Mouse (Mus musculus) limb, embryonic 10.5 days (tissue): ENCODE measurements around the gene Dhx40. TPM values are rescaled to one million over a fixed set of nuclear protein-coding genes. Genes with fewer than 3 reads are reported as not detected.
A peak's percentile ranks its signal among the peaks of the same experiment; 100 is the strongest.
"Not testable (repeated sequence)": the region's sequence is repeated elsewhere in the genome, so short reads cannot be mapped to it uniquely, and the experiment has no call there.

ENCODE experiments used
- DNase-seq: peaks from one replicate; pipeline ENCODE4 v3.0.0-alpha.2; 2017; ENCODE audit warnings: low spot score
- H3K27ac ChIP-seq: fragments of 300-500 bp; sonication (generic); 2 replicates; pipeline ENCODE4 v1.5.1; 2016; ENCODE audit warnings: mild to moderate bottlenecking
- H3K27me3 ChIP-seq: fragments of 300-500 bp; sonication (generic); 2 replicates; pipeline ENCODE4 v1.6.1; 2016; ENCODE audit warnings: low read depth, mild to moderate bottlenecking; ENCODE audit not compliant: poor library complexity, severe bottlenecking
- H3K36me3 ChIP-seq: fragments of 300-500 bp; sonication (generic); 2 replicates; pipeline ENCODE4 v1.6.1; 2016; ENCODE audit warnings: mild to moderate bottlenecking, moderate library complexity
- H3K4me1 ChIP-seq: fragments of 300-500 bp; sonication (generic); 2 replicates; pipeline ENCODE4 v1.6.1; 2016
- H3K4me3 ChIP-seq: fragments of 300-500 bp; sonication (generic); 2 replicates; pipeline ENCODE4 v1.5.1; 2016; ENCODE audit warnings: mild to moderate bottlenecking, moderate library complexity
- H3K9me3 ChIP-seq: fragments of 300-500 bp; sonication (generic); replicated peaks from 2 replicates; pipeline ENCODE4 v1.6.1; 2016; ENCODE audit warnings: mild to moderate bottlenecking
- WGBS: fragments of 180-500 bp; shearing (Covaris S2); methylation state at CpG from one replicate; pipeline ENCODE4 v1.1.7; 2016; 5-methylcytosine and 5-hydroxymethylcytosine counted together
- polyA plus RNA-seq: library from polyadenylated mRNA; unstranded; fragments of >200 nt; fragmentation: Nextera tagmentation; extraction: Ambion mirVana; gene quantifications from 2 replicates; pipeline ENCODE4 v1.2.1, GENCODE M21; 2016

Dhx40 gene
- polyA plus RNA-seq, 1 experiment from 2014 or later = 36.1 TPM

GRCm38 (mm10) chr11:86810572-86811325 is 3.2 kb upstream of the Dhx40 start:
- Histone ChIP-seq H3K4me1 (peaks cover 4% of the 10 kb centered on the region; the same call in 1 of the 2 replicates), H3K36me3 (peaks cover 7% of the 10 kb centered on the region), H3K27ac (no peak overlapping the region), H3K27me3 (no peaks in the 10 kb centered on the region), H3K9me3 (no peaks in the 10 kb centered on the region), H3K4me3 (no peak overlapping the region)
- WGBS = 87% methylated on average over 2 of the region's 2 CpGs
- no peak for DNase-seq

GRCm38 (mm10) chr11:86809828-86810227 is 2.3 kb upstream of the Dhx40 start:
- H3K27ac ChIP-seq = no peak overlapping the region
- WGBS = 71% methylated on average over 4 of the region's 4 CpGs
- H3K4me1 ChIP-seq = peaks cover 4% of the 10 kb centered on the region; the same call in 1 of the 2 replicates
- no peaks in the 10 kb centered on the region for H3K27me3 ChIP-seq
- DNase-seq = no peak
- H3K36me3 ChIP-seq = peaks cover 17% of the 10 kb centered on the region
- H3K4me3 ChIP-seq = no peak overlapping the region
- H3K9me3 ChIP-seq = no peaks in the 10 kb centered on the region

DNA sequence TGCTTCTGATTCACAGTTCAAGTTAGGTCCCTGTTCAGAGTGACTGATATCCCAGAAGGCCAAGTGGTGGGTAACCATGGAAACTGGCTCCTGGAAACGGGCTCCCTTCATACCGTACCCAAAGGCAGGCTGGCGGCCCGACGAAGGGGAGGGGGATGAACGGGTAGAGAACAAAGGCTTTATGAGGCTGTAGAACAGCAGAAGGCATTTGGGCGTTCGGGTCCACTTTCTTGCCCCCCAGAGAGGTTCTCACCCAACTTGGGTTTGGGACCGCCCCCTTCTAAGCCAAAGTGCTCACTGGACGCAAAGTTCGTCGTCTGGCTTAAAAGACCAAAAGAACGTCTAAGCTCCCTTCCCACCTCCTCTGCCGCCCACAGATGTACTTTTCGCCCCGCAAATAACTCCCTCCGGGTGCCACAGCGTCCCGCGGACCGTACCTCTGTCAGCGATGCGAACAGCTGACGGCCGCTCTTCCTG is 507 bp downstream of the Dhx40 start:
- peak; percentile 75 for DNase-seq

GRCm38 (mm10) chr11:86794161-86794560 is 13.4 kb downstream of the Dhx40 start:
- WGBS = 90% methylated on average over 1 of the region's 1 CpGs
- no peaks in the 10 kb centered on the region for H3K4me1 ChIP-seq
- H3K27me3 ChIP-seq = no peaks in the 10 kb centered on the region
- H3K9me3 ChIP-seq = no peaks in the 10 kb centered on the region
- H3K27ac ChIP-seq = no peak overlapping the region
- H3K36me3 ChIP-seq = peaks cover 92% of the 10 kb centered on the region
- DNase-seq = no peak
- no peak overlapping the region for H3K4me3 ChIP-seq

More for the DNA sequence above, 507 bp downstream of the Dhx40 start:
- no peaks in the 10 kb centered on the region for H3K27me3 ChIP-seq
- peaks cover 4% of the 10 kb centered on the region; the same call in 1 of the 2 replicates for H3K4me1 ChIP-seq
- H3K4me3 ChIP-seq = peak overlapping the region; percentile 99
- H3K27ac ChIP-seq = peak overlapping the region; percentile 88
- peaks cover 43% of the 10 kb centered on the region for H3K36me3 ChIP-seq
- whole genome bisulfite sequencing = under 1% methylated on average over 25 of the region's 25 CpGs
- H3K9me3 ChIP-seq = no peaks in the 10 kb centered on the region

GRCm38 (mm10) chr11:86787436-86787835 is 20.1 kb downstream of the Dhx40 start:
- 94% methylated on average over 5 of the region's 5 CpGs for WGBS
- H3K36me3 ChIP-seq = peaks cover 83% of the 10 kb centered on the region
- H3K4me3 ChIP-seq, H3K4me1 ChIP-seq, DNase-seq, H3K9me3 ChIP-seq, H3K27ac ChIP-seq, H3K27me3 ChIP-seq: not testable (repeated sequence)

GRCm38 (mm10) chr11:86785767-86786166 is 21.8 kb downstream of the Dhx40 start:
- Histone ChIP-seq H3K4me3 (no peak overlapping the region), H3K9me3 (no peaks in the 10 kb centered on the region), H3K27ac (no peak overlapping the region), H3K36me3 (peaks cover 83% of the 10 kb centered on the region), H3K27me3 (no peaks in the 10 kb centered on the region), H3K4me1 (no peaks in the 10 kb centered on the region)
- DNase-seq = no peak
- WGBS = 93% methylated on average over 2 of the region's 2 CpGs

- Histone ChIP-seq H3K9me3 (no peaks in the 10 kb centered on the region), H3K27ac (no peak overlapping the region), H3K27me3 (no peaks in the 10 kb centered on the region), H3K36me3 (peaks cover 58% of the 10 kb centered on the region), H3K4me1 (no peaks in the 10 kb centered on the region), H3K4me3 (no peak overlapping the region)
- WGBS = 85% methylated on average over 4 of the region's 4 CpGs
- DNase-seq = no peak
Observed at GRCm38 (mm10) chr11:86769884-86770283, 37.7 kb downstream of the Dhx40 start.

GRCm38 (mm10) chr11:86764501-86764900 is 43.0 kb downstream of the Dhx40 start:
- no peaks in the 10 kb centered on the region for H3K4me1 ChIP-seq
- H3K36me3 ChIP-seq = peaks cover 10% of the 10 kb centered on the region; the same call in 1 of the 2 replicates
- no peak overlapping the region for H3K4me3 ChIP-seq
- no peak overlapping the region for H3K27ac ChIP-seq
- DNase-seq = no peak
- H3K9me3 ChIP-seq = no peaks in the 10 kb centered on the region
- no peaks in the 10 kb centered on the region for H3K27me3 ChIP-seq
- WGBS = 93% methylated on average over 2 of the region's 2 CpGs

- H3K36me3 ChIP-seq, H3K4me1 ChIP-seq: not testable (repeated sequence)
- WGBS = 94% methylated on average over 11 of the region's 11 CpGs
Observed at GRCm38 (mm10) chr11:86763127-86763526, 44.4 kb downstream of the Dhx40 start.

DNA sequence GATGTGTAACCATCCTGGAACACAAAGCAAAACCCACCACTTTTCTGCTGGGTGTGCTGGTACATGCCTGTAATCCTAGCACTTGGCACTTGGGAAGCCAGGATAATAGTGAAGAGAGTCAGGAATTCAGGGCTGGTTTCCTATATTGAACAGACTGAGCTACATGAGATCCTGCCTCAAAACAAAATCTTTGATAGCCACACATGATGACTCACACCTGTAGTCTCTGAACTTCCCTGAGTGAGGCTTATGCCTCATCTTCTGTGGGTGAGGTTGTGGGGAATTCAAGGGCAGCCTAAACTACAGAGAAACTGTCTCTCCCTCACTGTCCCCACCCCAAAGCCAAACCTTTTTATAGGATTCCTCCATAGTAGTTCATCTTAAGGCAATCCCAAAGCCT is 47.2 kb downstream of the Dhx40 start:
- H3K36me3 ChIP-seq = no peaks in the 10 kb centered on the region
- peaks cover 19% of the 10 kb centered on the region for H3K4me1 ChIP-seq
- H3K4me3 ChIP-seq = no peak overlapping the region
- no peaks in the 10 kb centered on the region for H3K9me3 ChIP-seq
- no peaks in the 10 kb centered on the region for H3K27me3 ChIP-seq
- H3K27ac ChIP-seq = no peak overlapping the region
- no peak for DNase-seq

More at GRCm38 (mm10) chr11:86763127-86763526, 44.4 kb downstream of the Dhx40 start:
- H3K9me3 ChIP-seq, DNase-seq, H3K27me3 ChIP-seq, H3K4me3 ChIP-seq, H3K27ac ChIP-seq: not testable (repeated sequence)

- WGBS = 96% methylated on average over 2 of the region's 2 CpGs
- Histone ChIP-seq H3K27ac (no peak overlapping the region), H3K9me3 (no peaks in the 10 kb centered on the region), H3K4me1 (peaks cover 21% of the 10 kb centered on the region), H3K27me3 (no peaks in the 10 kb centered on the region), H3K4me3 (no peak overlapping the region), H3K36me3 (no peaks in the 10 kb centered on the region)
- DNase-seq = no peak
Observed at GRCm38 (mm10) chr11:86759886-86760285, 47.7 kb downstream of the Dhx40 start.

DNA sequence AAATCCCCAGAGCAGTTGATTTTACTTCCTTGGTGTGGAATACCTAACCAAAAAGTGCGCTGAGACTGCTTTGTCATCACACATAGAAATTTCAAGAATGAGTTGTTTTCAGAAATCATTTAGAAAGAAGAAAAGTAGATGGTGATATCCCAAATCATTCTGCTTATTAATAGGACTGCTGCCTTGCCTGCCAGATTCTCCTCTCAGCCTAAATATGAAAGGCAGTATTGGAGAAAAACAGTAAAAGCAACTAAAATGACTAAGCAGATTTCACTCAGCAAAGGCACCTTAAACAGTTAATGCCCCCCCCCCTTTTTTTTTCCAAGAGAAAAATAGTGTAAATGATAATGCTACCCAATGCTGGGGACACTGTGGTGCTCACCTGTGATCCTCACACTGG is 48.3 kb downstream of the Dhx40 start:
- WGBS = 89% methylated on average over 1 of the region's 1 CpGs
- H3K4me1 ChIP-seq = peaks cover 21% of the 10 kb centered on the region
- no peaks in the 10 kb centered on the region for H3K27me3 ChIP-seq
- DNase-seq = no peak
- H3K27ac ChIP-seq = no peak overlapping the region
- H3K4me3 ChIP-seq = no peak overlapping the region
- H3K36me3 ChIP-seq = 0 out of 2 replicates have a peak, but pooled peaks cover 2% of the 10 kb centered on the region
- H3K9me3 ChIP-seq = no peaks in the 10 kb centered on the region

GRCm38 (mm10) chr11:86758559-86758958 is 49.0 kb downstream of the Dhx40 start:
- H3K4me3 ChIP-seq = peak overlapping the region; percentile 99
- peak overlapping the region; percentile 95 for H3K27ac ChIP-seq
- no peak for DNase-seq
- no peaks in the 10 kb centered on the region for H3K27me3 ChIP-seq
- WGBS = 41% methylated on average over 6 of the region's 6 CpGs
- H3K36me3 ChIP-seq = peaks cover 9% of the 10 kb centered on the region
- no peaks in the 10 kb centered on the region for H3K9me3 ChIP-seq
- H3K4me1 ChIP-seq = peaks cover 21% of the 10 kb centered on the region
